Mouse (Mus musculus): ENCODE data around the gene Gm49322.
A peak's percentile ranks its signal among the peaks of the same experiment; 100 is the strongest.

Gene Gm49322

DNA sequence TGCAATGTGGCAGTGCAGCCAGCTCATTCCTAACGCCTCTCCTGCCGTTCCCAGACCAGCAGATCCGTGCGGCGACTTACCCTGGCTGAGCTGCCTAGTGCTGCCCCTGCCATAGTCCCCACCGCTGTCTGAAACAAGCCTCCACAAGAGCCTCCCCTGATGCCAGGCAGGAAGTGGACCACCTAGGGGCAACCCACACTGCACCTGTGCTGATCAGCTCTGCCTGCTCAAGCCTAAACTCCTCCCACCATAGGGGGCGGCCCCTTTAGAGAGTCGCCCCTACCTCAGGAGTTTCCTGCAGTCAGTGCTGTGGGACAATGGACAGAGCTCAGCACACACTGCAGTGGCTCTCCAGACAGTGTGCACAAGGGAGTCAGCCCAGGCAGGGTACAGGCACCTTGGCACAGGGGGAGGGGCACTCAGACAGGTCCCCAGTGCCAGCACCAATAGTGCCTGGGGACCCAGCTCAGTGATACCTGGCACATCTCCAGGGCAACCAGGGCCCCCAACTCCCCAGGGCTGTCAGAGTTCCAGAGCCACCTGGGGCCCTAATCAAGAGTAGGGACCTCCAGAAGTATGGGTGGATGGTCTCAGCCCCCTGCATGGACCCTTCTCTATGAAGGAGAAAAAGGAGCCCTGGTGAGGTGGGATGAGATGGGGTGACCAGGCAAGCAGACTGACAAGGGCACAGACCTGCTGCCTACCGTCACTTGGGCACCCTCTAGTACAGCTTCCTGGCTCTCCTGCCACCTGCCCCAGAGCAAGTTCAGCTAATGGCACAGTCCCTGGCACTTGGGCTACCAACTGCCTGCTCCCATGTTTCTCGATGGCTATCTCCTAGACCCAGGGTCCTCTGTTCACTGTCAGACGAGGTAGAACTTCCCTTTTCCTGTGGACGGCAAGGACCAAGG is 20.9 kb upstream of the Gm49322 start:
- DNase-seq = peak; percentile 19

DNA sequence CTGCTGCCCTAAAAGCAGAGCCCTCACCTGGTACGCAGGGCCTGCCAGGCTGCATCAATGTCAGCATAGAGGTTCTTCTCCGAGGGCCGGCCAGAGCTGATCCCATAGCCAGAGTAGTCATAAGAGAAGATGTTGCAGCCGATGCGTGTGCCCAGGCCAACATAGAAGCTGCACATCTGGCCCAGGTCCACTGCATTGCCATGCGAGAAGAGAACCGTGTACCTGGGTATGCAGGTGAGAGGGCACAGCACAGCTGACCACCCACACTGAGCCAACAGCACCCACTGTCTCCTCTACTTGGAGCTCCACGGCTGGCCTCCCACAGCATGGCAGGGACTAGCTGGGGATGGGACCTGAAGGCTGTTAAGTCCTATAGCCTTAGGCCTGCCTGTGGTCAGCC is 20.2 kb upstream of the Gm49322 start:
- DNase-seq = no peak

- DNase-seq = no peak
These were observed 19.2 kb upstream of the Gm49322 start for GRCm38 (mm10) chr10:80586407-80587304.

- DNase-seq = peak; percentile 78
These were observed 18.5 kb upstream of the Gm49322 start for GRCm38 (mm10) chr10:80587305-80587657.

GRCm38 (mm10) chr10:80589127-80589878 is 16.5 kb upstream of the Gm49322 start:
- no peak for DNase-seq

DNA sequence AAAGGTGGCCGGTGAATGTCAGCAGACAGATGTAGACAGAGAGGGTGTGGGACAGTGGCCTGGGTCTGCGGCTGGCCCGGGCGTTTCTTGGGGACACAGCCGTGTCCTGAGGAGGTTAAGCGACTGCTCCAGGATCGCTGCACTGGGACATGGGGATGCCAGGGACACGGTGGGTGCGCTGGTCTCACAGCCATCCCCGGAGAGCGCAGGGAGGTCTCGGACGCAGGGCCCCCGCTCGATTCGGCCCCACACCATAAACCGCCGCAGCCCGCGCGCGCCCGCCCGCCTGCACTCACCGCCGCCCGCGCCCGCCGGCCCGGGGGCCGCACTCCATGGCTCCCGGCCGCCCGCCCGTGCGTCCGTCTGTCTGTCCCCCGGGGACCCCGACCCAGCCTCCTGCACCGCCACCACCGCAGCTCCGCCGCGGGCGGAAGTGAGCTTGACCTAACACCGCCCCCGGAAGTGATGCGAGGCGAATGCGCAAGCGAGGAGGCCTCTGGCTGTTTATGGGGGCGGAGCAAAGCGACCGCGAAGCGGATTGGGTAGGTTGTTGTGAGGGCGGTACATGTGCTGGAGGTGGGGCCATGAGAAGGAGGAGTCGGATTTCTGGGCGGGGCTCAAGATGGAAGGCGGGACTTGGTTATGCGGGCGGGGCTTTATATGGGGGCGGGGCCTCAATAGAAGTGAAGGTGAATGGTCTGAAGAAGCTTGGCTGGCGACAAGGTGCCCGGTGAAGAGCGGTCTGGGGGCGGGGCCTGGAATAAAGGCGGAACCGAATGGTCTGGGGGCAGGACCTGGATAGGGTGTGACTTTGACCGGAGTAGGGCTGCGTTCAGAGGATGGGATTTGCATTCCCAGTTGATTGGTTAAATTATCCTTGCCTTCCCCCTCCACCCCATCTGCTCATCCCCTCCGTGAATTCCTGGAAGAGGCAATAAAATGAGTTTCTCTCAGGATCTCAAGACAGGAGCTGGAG is 15.7 kb upstream of the Gm49322 start, which contains the start of gene Abhd17a:
Gene Abhd17a, minus strand, starts transcription at position 463 of the 976 bp plus-strand sequence.
- peak; percentile 99 for DNase-seq

GRCm38 (mm10) chr10:80596318-80596717 is 9.5 kb upstream of the Gm49322 start:
- DNase-seq = no peak

- peak; percentile 96 for DNase-seq
These were observed 3.0 kb upstream of the Gm49322 start, which contains the start of the genes Scamp4 and Adat3 for GRCm38 (mm10) chr10:80602698-80603325. Gene Scamp4 (plus strand): TSS chr10:80602872. Gene Adat3 (plus strand): TSS chr10:80602880.

- DNase-seq = no peak
These were observed 2.5 kb upstream of the Gm49322 start for GRCm38 (mm10) chr10:80603364-80603763.

DNA sequence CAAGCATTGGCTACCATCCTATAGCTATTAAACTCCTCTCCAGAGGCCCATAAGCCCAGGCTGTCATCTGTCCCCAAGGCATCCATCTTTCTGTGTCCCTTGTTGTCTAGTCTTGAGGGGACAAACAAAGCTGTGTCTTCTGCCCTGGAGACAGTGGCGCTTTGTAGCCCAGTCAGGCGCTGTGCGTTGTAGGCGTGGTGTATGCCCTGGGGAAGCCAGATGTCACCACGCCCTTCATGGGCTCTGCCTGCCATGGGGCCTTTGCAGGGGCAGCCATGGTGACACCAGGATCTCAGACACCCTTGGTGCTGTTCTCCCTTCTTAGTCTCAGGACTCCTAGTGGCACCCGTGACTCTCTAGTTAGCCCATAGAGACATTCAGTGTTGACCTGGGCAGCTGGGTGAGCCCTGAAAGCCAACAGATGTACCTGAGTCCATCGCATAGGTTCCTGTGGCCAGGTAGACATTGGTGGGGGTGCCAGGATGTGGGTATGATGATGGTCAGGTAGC is 1.8 kb upstream of the Gm49322 start:
- DNase-seq = no peak

GRCm38 (mm10) chr10:80604988-80605387 is 833 bp upstream of the Gm49322 start:
- no peak for DNase-seq

GRCm38 (mm10) chr10:80606306-80606705 is 485 bp downstream of the Gm49322 start:
- DNase-seq = no peak

GRCm38 (mm10) chr10:80606737-80607350 is 1.0 kb downstream of the Gm49322 start:
- no peak for DNase-seq

- no peak for DNase-seq
These were observed 2.6 kb downstream of the Gm49322 start for GRCm38 (mm10) chr10:80608435-80608834.

DNA sequence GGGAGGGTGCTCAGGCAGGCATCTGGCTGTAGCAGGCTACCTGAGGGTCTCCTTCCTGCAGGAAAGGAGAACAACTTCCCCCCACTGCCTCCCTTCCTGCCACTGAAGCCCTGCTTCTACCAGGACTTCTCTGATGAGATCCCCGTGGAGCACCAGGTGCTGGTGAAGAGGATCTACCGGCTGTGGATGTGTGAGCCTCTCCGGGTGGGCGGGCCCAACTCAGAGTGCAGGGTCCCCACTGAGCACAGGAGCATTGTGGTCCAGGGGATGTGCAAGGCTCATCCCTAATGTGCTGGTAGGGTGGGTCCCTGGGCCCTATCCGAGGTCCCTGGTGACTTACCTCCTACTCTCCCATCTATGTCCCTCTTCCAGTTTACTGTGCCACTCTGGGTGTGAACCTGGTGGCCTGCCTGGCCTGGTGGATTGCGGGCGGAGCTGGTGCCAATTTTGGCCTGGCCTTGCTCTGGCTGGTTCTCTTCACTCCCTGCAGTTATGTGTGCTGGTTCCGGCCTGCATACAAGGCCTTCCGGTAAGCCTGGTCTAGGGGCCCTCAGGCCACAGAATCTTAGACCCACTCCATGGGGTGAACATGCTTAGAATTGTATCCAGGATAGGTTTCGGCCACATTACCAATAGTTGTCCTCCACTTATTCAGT is 3.6 kb downstream of the Gm49322 start:
- DNase-seq = no peak

DNA sequence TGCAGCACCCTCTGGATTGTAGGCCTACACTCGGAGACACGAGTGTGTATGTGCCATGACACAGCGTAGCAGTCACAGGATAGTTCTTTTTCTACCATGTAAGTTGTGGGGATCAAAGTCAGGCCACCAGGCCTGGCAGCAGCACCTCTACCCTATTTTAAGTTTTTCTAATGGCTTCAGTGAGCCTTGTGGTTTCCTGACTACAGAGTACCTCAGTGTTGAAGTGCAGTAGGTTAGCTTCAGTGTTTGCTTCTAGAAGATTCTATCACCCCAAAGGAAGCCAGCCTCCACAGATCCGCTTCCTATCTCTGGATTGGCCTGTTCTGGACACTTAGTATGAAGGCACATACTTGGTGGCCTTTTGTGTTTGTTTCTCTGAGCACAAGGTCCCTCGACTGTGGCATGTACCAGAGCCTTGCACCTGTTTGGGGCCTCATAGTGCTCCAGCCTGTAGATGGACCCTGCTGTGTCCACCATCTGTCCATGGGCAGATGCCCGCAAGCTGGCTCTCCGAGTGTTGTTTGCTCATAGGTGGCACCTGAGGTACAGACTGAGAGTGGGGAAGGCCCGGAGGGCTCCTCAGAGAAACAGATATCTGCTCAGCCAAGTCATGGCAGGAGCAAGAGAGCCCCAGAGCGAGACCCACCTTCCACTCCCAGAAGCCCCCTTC is 4.4 kb downstream of the Gm49322 start:
- DNase-seq = no peak

DNA sequence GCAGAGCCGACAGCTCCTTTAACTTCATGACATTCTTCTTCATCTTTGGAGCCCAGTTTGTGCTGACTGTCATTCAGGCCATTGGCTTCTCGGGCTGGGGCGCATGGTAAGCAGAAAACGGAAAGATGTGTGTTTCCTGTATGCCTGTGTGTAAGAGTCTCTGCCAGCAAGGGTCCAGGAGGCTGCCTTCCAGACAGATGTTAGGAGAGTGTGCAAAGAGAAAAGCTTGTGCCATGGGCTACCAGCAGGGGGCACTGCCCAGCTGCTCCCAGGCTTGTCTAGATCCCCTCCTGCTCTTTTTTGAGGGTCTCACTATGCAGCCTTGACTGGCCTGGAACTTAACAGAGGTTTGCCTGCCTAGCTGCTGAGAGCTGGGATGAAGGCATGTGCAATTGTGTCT is 5.2 kb downstream of the Gm49322 start:
- peak; percentile 70 for DNase-seq

GRCm38 (mm10) chr10:80611905-80612304 is 6.1 kb downstream of the Gm49322 start:
- DNase-seq = no peak

DNA sequence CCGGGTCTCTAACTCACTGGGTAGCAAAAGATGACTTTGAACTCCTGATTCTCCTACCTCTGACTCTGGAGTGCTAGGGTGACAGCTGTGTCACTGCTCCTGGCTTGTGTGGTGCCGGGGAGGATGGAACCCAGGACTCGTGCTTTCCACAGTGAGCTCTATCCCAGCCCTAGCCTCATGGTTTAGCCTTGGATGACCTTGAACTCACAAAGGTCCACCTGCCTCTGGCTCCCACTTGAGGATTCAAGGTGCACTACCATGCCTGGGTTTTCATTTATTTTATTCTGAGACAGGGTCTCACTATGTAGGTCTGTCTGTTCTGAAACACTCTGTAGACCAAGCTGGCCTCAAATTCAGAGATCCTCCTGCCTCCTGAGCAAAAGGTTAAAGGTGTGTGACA is 8.0 kb downstream of the Gm49322 start:
- DNase-seq = no peak
